Mouse (Mus musculus): ENCODE data around the gene Olfr330.
"Not testable (repeated sequence)": the region's sequence is repeated elsewhere in the genome, so short reads cannot be mapped to it uniquely, and the experiment has no call there.

The Olfr330 gene
- long read RNA-seq, experiment 1 = 0 reads
- long read RNA-seq, experiment 2 = 0 reads

DNA sequence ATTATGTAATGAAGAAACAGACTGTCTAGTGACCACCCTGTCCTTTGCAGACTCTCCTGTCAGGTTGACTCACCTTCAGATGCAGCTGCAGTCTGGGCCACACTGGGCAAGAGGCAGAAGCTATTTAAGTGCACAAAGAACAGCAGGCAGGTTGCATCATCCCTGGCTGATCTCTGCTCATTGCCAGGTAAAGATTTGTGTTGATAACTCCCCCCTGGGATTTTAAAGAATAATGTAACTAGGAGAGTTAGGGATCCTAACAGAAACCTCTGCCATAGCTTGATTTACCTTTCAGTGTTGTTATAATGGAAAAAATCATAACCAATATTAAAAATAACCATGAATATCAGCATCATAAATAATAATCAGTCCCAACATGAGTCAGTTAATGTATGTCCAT is at the start of gene Olfr330:
Gene Olfr330 (minus strand): TSS at position 101 of the 400 bp plus-strand sequence.
- intact Hi-C loops (cut with DNase I) = not testable (repeated sequence)

DNA sequence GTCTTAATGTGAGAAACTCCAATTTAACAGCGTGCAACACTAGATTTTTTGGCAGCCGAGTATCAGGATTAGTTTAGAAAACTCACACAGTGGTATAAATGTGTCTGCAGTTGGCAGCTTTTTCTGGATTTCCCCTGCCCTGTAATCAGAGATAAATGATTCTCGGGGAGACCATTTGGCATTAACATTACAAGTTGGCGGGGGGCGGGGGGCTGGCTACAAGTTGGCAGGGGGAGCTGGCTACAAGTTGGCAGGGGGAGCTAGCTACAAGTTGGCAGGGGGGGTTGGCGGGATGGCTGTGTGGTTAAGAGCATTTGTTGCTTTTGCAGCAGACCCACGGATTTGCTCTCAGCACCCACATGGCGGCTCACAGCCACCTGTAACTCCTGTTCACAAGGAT is 44.0 kb upstream of the Olfr330 start:
- intact Hi-C loops (cut with DNase I) = no loop called here

DNA sequence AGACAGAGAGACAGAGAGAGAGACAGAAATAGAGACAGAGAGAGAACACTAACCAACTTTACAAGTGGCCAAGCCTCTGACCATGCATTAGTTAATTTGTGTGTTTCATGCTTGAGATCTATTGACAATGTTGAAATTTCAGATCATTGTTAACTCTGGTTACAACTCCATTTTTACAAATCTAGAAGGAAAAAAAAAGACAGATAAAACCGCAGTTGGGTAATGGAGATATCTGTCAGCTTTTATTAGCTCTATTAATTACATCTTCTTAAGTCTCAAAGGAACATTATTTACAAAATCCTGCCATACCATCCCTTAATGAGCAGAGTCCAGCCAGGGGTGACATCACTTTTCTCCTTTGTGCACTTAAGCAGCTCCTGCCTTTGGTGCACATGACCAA is 42.8 kb upstream of the Olfr330 start, which contains the start of gene Olfr325:
Gene Olfr325 (plus strand): TSS at position 301 of the 400 bp plus-strand sequence.
- intact Hi-C loops (cut with DNase I) = no loop called here

DNA sequence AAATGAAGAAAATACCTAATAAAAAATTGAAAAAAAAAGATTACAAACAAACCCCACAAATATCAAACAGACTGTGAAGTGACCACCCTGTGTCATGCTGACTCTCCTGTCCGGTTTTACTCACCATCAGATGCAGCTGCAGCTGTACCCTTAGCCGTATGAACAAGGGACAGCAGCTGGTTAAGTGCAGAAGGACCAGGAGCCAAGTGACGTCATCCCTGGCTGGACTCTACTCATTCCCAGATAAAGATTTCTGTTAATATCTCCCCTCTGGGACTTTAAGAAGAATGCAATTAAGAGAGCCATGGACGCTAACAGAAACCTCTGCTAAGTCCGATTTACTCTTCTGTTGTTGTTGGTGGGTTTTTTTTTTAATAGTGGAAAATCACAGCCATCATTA is 35.8 kb upstream of the Olfr330 start, which contains the start of gene Olfr224:
Gene Olfr224 (minus strand): TSS at position 149 of the 400 bp plus-strand sequence.
- intact Hi-C loops (cut with DNase I) = no loop called here

DNA sequence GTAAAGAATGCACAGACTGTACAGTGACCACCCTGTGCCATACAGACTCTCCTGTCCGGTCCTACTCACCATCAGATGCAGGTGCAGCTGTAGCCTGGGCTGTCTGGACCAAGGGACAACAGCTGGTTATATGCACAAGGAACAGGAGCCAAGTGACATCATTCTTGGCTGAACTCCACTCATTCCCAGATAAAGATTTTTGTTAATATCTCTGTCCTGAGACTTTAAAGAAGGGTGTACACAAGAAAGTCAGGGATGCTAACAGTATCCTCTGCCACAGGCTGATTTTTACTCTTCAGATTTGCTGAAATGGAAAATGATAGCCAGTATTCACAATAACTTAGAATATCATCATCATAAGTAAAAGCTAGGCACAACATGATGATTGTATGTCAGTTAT is 20.9 kb upstream of the Olfr330 start, which contains the start of gene Olfr328:
Gene Olfr328 (minus strand): TSS at position 101 of the 400 bp plus-strand sequence.
- intact Hi-C loops (cut with DNase I) = no loop called here

DNA sequence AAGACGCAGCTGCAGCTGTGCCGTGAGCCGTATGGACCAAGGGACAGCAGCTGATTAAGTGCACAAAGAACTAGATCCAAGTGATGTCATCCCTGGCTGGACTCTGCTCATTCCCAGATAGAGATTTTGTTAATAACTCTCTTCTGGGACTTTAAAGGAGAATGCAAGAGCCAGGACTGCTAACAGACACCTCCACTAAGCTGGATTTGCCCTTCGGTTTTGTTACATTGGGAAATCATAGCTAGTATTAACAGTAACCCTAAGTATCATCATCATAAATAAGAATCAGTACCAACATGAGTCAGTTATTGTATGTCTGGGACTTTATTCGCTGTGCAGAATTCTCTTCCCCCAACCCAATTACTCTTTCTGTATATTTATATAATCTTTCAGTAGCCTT is 11.7 kb upstream of the Olfr330 start, which contains the start of gene Olfr329-ps:
Gene Olfr329-ps (minus strand): TSS at position 101 of the 400 bp plus-strand sequence.
- intact Hi-C loops (cut with DNase I) = no loop called here

DNA sequence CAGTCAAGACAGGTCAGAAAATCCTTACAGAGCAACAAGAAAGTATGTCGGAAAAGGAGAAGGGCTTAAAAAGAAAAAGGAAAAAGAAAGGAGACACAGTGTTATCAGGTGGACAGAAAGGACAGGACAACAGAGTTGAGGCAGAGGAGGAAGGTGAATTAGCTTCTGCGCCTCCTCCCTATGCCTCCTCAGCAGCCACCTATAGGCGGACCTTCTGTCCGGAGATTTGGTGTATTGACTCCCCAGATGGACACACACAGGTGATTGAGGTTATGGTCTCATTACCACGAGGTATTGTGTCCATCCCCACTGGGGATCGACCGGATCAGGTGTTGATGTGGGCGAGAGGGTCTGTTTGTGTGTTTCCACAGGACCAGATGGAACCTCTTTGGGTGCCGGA is 14.9 kb downstream of the Olfr330 start:
- intact Hi-C loops (cut with DNase I) = not testable (repeated sequence)

DNA sequence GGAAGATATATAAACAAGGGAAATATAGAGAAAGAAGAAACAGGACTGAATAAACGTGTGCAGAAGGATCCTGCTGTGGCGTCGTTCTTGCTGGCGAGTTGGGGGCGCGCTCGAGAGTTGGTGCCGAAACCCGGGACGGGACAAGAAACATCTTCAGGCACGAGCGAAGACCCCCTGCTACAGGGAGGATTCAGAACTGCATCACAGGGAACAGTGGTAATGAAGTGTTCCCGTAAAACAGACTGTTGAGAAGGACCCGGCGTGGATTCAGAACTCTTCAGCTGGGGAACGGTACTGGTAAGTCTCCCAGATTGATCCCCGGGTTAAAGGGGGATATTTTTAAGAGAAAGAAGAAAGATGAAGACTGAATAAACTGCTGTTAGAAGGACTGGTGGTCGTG is 15.7 kb downstream of the Olfr330 start:
- intact Hi-C loops (cut with DNase I) = not testable (repeated sequence)

DNA sequence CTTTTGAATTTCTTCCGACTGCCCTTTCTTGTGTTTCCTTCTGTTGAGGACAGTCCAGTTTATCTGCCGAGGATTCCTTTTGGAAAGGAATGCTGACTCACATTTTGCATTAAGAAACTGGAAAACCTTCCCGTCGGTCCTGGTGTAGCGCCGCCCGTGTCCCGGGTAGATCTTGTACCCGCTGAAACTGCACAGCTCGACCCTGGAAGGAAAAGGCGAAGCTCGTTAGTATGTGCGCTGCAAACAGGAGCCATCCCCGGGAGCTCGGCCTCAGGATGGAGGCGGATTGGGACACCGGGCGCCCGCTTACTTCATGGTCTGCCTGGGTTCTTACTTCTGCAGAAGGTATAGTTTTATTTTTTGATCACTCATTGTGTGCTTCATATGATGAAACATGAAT is 25.6 kb downstream of the Olfr330 start:
- intact Hi-C loops (cut with DNase I) = not testable (repeated sequence)

DNA sequence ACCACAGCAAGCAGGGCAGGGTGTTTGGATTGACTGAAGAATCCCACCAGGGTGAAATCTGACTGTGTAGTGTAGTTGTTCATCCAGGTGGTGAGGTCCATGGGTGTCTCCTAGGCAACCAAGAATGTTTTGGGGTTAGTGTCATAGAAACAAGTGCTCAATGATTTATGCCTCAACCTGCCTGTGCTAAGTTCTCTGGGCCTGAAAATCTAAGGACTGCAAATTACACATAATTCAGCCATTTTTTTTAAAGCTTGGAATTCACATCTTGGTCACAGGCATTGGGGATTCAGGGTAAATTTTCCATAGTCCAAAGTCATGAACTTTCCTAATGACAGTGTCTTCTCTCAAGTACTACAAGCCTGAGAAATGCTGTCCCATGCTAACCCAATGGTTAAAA is 32.2 kb downstream of the Olfr330 start, which contains the start of gene Olfr331:
Gene Olfr331 (minus strand): TSS at position 101 of the 400 bp plus-strand sequence.
- intact Hi-C loops (cut with DNase I) = not testable (repeated sequence)

DNA sequence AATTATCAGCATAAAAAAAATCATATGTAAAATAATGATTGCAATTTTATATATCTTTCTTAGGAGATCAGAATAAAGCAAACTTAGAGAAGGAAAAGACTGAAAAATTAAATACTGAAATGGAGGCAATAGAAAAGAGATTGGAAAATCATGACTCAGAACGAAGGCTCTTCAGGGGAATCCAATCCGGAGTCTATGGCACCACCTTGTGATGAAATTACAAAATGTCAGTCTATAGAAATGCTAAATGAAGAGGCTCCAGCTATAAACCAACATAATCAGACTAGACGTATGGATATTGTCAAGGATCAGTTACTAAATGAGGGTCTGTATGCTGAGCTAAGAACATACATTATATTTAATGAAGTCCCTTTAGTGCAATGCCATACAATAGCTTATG is 35.3 kb downstream of the Olfr330 start:
- intact Hi-C loops (cut with DNase I) = no loop called here

DNA sequence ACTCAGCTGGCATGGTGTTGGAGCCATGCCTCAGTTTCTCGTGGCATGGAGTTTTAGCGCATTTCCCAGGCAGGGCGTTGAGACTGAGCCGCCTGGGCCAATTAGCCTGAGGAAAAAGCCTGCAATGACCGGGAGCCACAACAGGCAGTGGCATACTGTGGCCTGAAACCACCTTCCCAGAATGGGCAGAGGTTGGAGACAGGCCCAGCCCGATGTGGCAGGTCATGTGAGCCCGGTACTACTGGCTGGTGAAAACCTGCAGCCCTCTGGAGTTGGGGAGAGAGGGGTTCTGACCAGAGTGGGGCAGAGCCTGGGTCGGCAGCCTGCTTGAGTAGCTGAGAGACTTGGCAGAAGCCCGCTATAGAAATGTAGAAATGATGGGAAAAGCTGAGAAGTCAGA is 35.9 kb downstream of the Olfr330 start:
- intact Hi-C loops (cut with DNase I) = no loop called here

DNA sequence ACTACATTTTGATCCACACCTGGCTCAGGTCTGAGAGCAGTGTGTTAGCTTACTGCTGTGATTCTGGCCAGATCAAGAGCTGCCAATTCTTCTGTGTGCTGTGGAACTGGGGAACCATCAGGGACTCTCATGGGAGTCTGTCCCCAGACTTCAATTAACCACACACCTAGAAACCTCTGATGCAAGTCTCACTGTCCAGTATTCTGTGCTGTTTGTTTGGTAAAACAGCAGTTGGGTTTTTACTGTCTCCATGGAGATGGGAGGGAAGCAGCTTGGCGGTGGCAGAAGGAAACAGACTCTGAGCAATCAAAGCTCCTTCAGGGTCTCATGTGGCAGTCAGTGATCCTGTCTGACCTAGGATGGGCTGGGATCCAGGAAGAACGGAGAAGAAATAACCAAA is 42.2 kb downstream of the Olfr330 start, which contains the start of gene Olfr332:
Gene Olfr332 (minus strand): TSS at position 101 of the 400 bp plus-strand sequence.
- intact Hi-C loops (cut with DNase I) = no loop called here

Data from adrenal gland (tissue).